Mouse (Mus musculus) liver, embryonic 15.5 days (tissue): ENCODE measurements at regions not wholly inside any gene's neighbourhood (a gene's known extent, or its start where the extent isn't known, plus 50 kb on each side); places are given as distances from the start of the nearest gene placed in this dataset.
"Not testable (repeated sequence)": the region's sequence is repeated elsewhere in the genome, so short reads cannot be mapped to it uniquely, and the experiment has no call there.

ENCODE experiments used
- ATAC-seq: fragments of 200-750 bp; cut with Nextera tagmentation; 2 replicates; pipeline ENCODE4 v1.8.0; 2017; ENCODE audit warnings: moderate number of reproducible peaks, mild to moderate bottlenecking, moderate library complexity; ENCODE audit not compliant: insufficient read depth
- H3K27ac ChIP-seq: fragments of 300-500 bp; sonication (generic); replicated peaks from 2 replicates; pipeline ENCODE4 v1.5.1; 2015; ENCODE audit warnings: mild to moderate bottlenecking, inconsistent platforms
- H3K27me3 ChIP-seq: fragments of 300-500 bp; sonication (generic); 2 replicates; pipeline ENCODE4 v1.6.1; 2015; ENCODE audit warnings: mild to moderate bottlenecking, inconsistent platforms
- H3K36me3 ChIP-seq: fragments of 300-500 bp; sonication (generic); replicated peaks from 2 replicates; pipeline ENCODE4 v1.6.1; 2015; ENCODE audit warnings: moderate library complexity, mild to moderate bottlenecking, inconsistent platforms
- H3K4me1 ChIP-seq: fragments of 300-500 bp; sonication (generic); replicated peaks from 2 replicates; pipeline ENCODE4 v1.6.1; 2015; ENCODE audit warnings: inconsistent platforms
- H3K4me2 ChIP-seq: fragments of 300-500 bp; sonication (generic); 2 replicates; pipeline ENCODE4 v1.6.1; 2015; ENCODE audit warnings: moderate library complexity, mild to moderate bottlenecking, inconsistent platforms
- H3K4me3 ChIP-seq: fragments of 300-500 bp; sonication (generic); replicated peaks from 2 replicates; pipeline ENCODE4 v1.5.1; 2015; ENCODE audit warnings: mild to moderate bottlenecking, inconsistent platforms
- H3K9ac ChIP-seq: fragments of 300-500 bp; sonication (generic); 2 replicates; pipeline ENCODE4 v1.6.1; 2015; ENCODE audit warnings: moderate library complexity, mild to moderate bottlenecking, inconsistent platforms
- H3K9me3 ChIP-seq: fragments of 300-500 bp; sonication (generic); replicated peaks from 2 replicates; pipeline ENCODE4 v1.6.1; 2016; ENCODE audit warnings: inconsistent platforms
- WGBS: fragments of 180-500 bp; shearing (Covaris S2); methylation state at CpG from one replicate; pipeline ENCODE4 v1.1.7; 2015; ENCODE audit warnings: mixed read lengths; ENCODE audit not compliant: insufficient replicate concordance; 5-methylcytosine and 5-hydroxymethylcytosine counted together

- no peak overlapping the region for H3K4me2 ChIP-seq
- peaks cover 80% of the 10 kb centered on the region for H3K4me1 ChIP-seq
- H3K9ac ChIP-seq, result no peak overlapping the region
- H3K9me3 ChIP-seq, result no peaks in the 10 kb centered on the region
- no peaks in the 10 kb centered on the region for H3K27me3 ChIP-seq
- ATAC-seq, result no peak
- no peak overlapping the region for H3K4me3 ChIP-seq
- H3K27ac ChIP-seq, result no peak overlapping the region
- H3K36me3 ChIP-seq, result no peaks in the 10 kb centered on the region
- 40% methylated on average over 11 of the region's 11 CpGs for WGBS
Observed at GRCm38 (mm10) chr16:30792738-30793377, 193.3 kb downstream of the Fam43a start.

GRCm38 (mm10) chr16:30793378-30793753 is 193.8 kb downstream of the Fam43a start:
- no peak overlapping the region for H3K9ac ChIP-seq
- no peaks in the 10 kb centered on the region for H3K9me3 ChIP-seq
- WGBS, result 58% methylated on average over 9 of the region's 9 CpGs
- no peak overlapping the region for H3K27ac ChIP-seq
- no peaks in the 10 kb centered on the region for H3K27me3 ChIP-seq
- no peak for ATAC-seq
- H3K36me3 ChIP-seq, result no peaks in the 10 kb centered on the region
- H3K4me2 ChIP-seq, result no peak overlapping the region
- peaks cover 76% of the 10 kb centered on the region for H3K4me1 ChIP-seq
- no peak overlapping the region for H3K4me3 ChIP-seq

DNA sequence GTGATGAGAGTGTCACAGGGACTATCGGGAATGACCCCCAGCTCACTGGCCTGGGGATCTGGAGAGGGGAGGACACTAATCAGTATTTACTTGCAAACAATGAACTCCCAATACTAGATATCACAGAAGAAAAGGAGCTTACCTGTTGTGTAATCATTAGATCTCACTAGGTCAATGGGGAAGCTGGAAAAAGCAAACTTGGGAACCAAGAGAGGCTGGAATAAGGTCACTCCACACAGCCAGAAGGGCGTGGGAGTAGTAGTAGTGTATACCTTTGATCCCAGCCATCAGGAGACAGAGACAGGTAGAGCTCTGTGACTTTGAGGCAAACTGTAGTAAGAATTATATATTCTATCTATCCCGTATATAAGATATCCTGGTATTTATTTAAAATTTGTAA is 194.3 kb downstream of the Fam43a start:
- Histone ChIP-seq H3K4me1 (peaks cover 71% of the 10 kb centered on the region), H3K4me3 (no peak overlapping the region)

DNA sequence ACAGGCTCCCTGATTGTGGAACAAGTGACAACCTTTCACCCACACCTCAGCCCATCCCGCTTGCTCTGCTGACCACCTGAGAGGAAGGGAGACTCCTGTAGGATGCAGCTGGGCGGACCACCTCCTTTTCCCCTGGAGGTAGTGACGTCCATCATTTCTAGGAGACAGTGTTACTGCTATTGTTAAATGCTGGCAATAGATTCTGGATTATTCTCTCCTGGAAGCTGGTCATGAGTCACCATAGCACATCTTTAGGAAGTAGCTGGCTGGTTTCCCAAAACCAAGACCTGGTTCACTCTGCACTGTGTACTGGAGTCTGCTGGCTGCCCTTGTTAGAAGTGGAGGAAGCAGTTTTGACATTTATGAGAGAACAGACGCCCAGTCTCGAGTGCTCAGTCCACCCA is 196.0 kb downstream of the Fam43a start:
- no peaks in the 10 kb centered on the region for H3K9me3 ChIP-seq
- ATAC-seq, result 0 out of 2 replicates have a peak, but pooled peaks have one; percentile 19
- no peaks in the 10 kb centered on the region for H3K36me3 ChIP-seq
- peaks cover 55% of the 10 kb centered on the region for H3K4me1 ChIP-seq
- H3K27me3 ChIP-seq, result no peaks in the 10 kb centered on the region
- WGBS, result 50% methylated on average over 5 of the region's 5 CpGs
- no peak overlapping the region for H3K9ac ChIP-seq
- H3K4me2 ChIP-seq, result no peak overlapping the region
- no peak overlapping the region for H3K4me3 ChIP-seq
- H3K27ac ChIP-seq, result no peak overlapping the region

More for the DNA sequence above, 194.3 kb downstream of the Fam43a start:
- Histone ChIP-seq H3K27me3 (no peaks in the 10 kb centered on the region), H3K27ac (no peak overlapping the region), H3K9me3 (no peaks in the 10 kb centered on the region), H3K9ac (no peak overlapping the region), H3K36me3 (no peaks in the 10 kb centered on the region), H3K4me2 (no peak overlapping the region)
- ATAC-seq, result no peak
- WGBS, result 60% methylated on average over 3 of the region's 3 CpGs

- Histone ChIP-seq H3K27me3 (no peaks in the 10 kb centered on the region), H3K27ac (0 out of 2 replicates have a peak overlapping the region, but pooled peaks have one; percentile 1), H3K9me3 (no peaks in the 10 kb centered on the region), H3K9ac (no peak overlapping the region), H3K36me3 (no peaks in the 10 kb centered on the region), H3K4me1 (peaks cover 49% of the 10 kb centered on the region), H3K4me2 (no peak overlapping the region), H3K4me3 (no peak overlapping the region)
- 60% methylated on average over 6 of the region's 6 CpGs for WGBS
- ATAC-seq, result peak; percentile 74
Observed at GRCm38 (mm10) chr16:30796103-30796502, 196.6 kb downstream of the Fam43a start.

DNA sequence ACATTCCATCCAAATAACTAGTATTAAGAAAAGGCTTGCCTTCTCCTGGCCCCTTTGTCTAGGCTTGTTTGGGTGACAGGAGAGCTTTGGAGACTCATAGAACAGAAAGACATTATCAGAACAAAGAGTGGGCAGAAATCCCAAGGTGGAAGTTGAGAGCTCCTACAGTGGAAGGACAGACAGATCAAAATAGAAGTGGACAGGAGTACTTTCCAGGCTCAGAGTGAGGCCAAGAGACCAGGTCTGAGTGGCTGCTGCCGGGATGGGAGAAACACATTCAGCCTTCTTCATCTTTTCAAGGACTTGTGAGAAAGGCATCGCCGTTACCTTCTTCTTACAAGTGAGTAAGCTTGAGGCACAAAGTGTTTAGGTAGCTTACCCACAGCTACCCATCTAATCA is 197.5 kb downstream of the Fam43a start:
- H3K9me3 ChIP-seq, result no peaks in the 10 kb centered on the region
- H3K4me2 ChIP-seq, result no peak overlapping the region
- no peak overlapping the region for H3K9ac ChIP-seq
- H3K27ac ChIP-seq, result no peak overlapping the region
- H3K27me3 ChIP-seq, result no peaks in the 10 kb centered on the region
- H3K36me3 ChIP-seq, result no peaks in the 10 kb centered on the region
- peaks cover 40% of the 10 kb centered on the region for H3K4me1 ChIP-seq
- 75% methylated on average over 3 of the region's 3 CpGs for WGBS
- no peak for ATAC-seq
- H3K4me3 ChIP-seq, result no peak overlapping the region

DNA sequence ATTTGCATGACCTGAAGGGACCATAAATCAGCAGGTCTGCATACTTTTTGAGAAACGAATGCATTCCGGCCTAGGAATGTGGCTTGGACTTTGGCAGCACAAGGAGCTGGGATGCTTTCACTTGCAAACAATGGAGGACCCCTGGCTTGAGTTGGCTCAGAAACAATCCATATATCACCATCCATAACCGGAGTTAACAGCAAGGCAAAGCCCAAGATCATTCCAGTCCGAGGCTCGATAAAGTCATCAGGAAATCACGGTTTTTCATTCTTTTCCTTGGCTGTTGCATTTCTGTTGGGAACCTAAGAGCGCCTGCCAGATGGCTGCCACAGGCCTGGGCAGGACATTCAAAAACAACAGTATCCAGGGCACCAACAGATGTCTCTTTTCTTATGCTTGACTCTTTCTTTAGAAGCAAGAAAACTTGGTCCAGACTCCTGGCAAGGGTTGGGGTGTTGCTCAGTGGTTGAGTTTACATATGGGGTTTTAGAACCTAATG is 198.5 kb downstream of the Fam43a start:
- 73% methylated on average over 7 of the region's 7 CpGs for WGBS
- peaks cover 35% of the 10 kb centered on the region for H3K4me1 ChIP-seq
- H3K4me3 ChIP-seq, result no peak overlapping the region
- H3K36me3 ChIP-seq, result no peaks in the 10 kb centered on the region
- H3K27me3 ChIP-seq, result no peaks in the 10 kb centered on the region
- H3K4me2 ChIP-seq, result no peak overlapping the region
- no peaks in the 10 kb centered on the region for H3K9me3 ChIP-seq
- H3K9ac ChIP-seq, result no peak overlapping the region
- ATAC-seq, result no peak
- H3K27ac ChIP-seq, result no peak overlapping the region

DNA sequence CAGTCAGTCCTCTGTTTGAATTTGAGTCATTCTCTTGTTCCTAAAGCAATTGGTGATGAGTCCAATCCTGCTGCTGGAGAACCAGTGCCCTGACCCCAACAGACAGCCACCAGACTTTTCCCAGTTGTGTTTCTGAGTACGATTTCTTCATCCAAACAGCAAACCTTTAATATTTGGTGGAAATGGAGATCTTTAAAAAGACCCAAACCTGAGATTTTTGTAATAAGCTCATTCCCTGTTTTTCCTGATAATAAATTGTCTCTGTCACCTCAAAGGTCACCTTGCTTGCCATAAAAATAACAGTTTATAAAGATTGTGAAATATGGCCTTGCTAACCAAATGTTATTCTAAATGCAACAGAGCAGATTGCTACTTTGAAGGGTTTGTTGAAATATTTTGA is 199.0 kb downstream of the Fam43a start:
- WGBS, result 61% methylated on average over 1 of the region's 1 CpGs
- H3K9me3 ChIP-seq, result no peaks in the 10 kb centered on the region
- H3K27me3 ChIP-seq, result no peaks in the 10 kb centered on the region
- no peaks in the 10 kb centered on the region for H3K36me3 ChIP-seq
- no peak overlapping the region for H3K27ac ChIP-seq
- no peak overlapping the region for H3K9ac ChIP-seq
- H3K4me3 ChIP-seq, result no peak overlapping the region
- ATAC-seq, result no peak
- no peak overlapping the region for H3K4me2 ChIP-seq
- H3K4me1 ChIP-seq, result peaks cover 30% of the 10 kb centered on the region

- H3K9ac ChIP-seq, result no peak overlapping the region
- no peak overlapping the region for H3K27ac ChIP-seq
- 36% methylated on average over 12 of the region's 12 CpGs for WGBS
- H3K4me1 ChIP-seq, result peaks cover 17% of the 10 kb centered on the region
- H3K27me3 ChIP-seq, result no peaks in the 10 kb centered on the region
- H3K36me3 ChIP-seq, result no peaks in the 10 kb centered on the region
- no peaks in the 10 kb centered on the region for H3K9me3 ChIP-seq
- no peak for ATAC-seq
- H3K4me3 ChIP-seq, result no peak overlapping the region
- H3K4me2 ChIP-seq, result no peak overlapping the region
Observed at GRCm38 (mm10) chr16:30799699-30800483, 200.4 kb downstream of the Fam43a start.

GRCm38 (mm10) chr16:30804018-30804417 is 204.5 kb downstream of the Fam43a start:
- Histone ChIP-seq H3K36me3 (no peaks in the 10 kb centered on the region), H3K27ac (no peak overlapping the region), H3K4me3 (no peak overlapping the region), H3K9me3 (no peaks in the 10 kb centered on the region), H3K4me1 (0 out of 2 replicates have a peak, but pooled peaks cover 7% of the 10 kb centered on the region), H3K4me2 (no peak overlapping the region), H3K9ac (no peak overlapping the region), H3K27me3 (no peaks in the 10 kb centered on the region)
- 67% methylated on average over 3 of the region's 3 CpGs for WGBS
- ATAC-seq, result no peak

- H3K9ac ChIP-seq, H3K27me3 ChIP-seq, ATAC-seq, H3K27ac ChIP-seq, H3K4me3 ChIP-seq, H3K4me1 ChIP-seq, H3K36me3 ChIP-seq, H3K4me2 ChIP-seq, H3K9me3 ChIP-seq: not testable (repeated sequence)
- 63% methylated on average over 4 of the region's 4 CpGs for WGBS
Observed at GRCm38 (mm10) chr16:30806206-30806605, 206.7 kb downstream of the Fam43a start.
